Mouse (Mus musculus): ENCODE data around the gene Top2b.

DNA sequence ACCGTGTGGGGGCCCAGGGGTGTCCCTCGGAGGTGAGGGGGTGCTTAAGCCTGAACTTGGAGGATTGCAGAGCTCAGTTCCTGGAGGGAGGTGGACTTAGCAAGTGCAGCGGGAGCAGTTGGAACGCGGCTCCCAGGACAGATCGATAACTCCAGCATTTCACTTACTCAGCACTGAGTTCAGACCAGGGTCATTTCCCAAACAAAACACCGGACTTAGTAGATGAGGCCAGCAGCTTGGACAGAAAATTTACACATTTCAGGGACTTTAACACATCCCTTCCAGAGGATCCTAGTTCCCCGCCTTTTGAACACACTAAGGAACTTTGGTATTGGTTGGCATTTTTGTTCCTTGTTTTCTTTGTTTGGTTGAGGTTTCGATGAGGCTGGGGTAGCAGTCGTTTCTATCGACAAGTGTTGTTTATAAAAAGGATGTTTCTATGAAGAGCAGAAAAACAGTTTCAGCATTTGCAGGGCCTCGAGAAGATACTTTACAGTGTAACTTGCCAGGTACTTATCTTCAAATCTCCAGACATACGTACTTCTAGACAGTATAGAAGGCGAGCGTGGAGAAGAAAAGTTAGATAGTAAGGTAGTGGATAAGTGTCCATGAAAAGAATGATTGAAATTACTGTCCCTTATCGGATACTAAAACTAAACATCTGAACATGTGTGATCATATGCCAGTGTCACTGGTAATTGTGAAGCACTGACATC lies 1.4 kb downstream of the Top2b start:
- no peak for TF ChIP-seq MAX (IDR thresholded peaks at IDR 0.05; ENCODE audit: low read depth)
- no peak for TF ChIP-seq TCF12 (IDR thresholded peaks at IDR 0.05; ENCODE audit: insufficient read depth, poor library complexity, severe bottlenecking)
- TF ChIP-seq MYOG (IDR thresholded peaks at IDR 0.05; ENCODE audit: control insufficient read depth in 1 of 3, insufficient read depth in 1 of 3, insufficient read length in 2 of 3, low read depth in 2 of 3) = no peak
- no peak for TF ChIP-seq POLR2A (IDR thresholded peaks at IDR 0.05; ENCODE audit: insufficient read length, low read depth)
- TF ChIP-seq USF1 (IDR thresholded peaks at IDR 0.05; ENCODE audit: low read depth) = no peak
- TF ChIP-seq E2F4 (IDR thresholded peaks at IDR 0.05; ENCODE audit: insufficient read depth) = no peak
- TF ChIP-seq SRF (IDR thresholded peaks at IDR 0.05; ENCODE audit: control insufficient read depth, insufficient read length, low read depth) = no peak

Data from myocyte (in vitro differentiated cells).